Mouse (Mus musculus) frontal cortex, postnatal 36 days (tissue): ENCODE measurements around the gene Lce1a2.

Source experiments
- DNase-seq, 2 experiments: peaks; one replicate each; pipeline ENCODE4 v3.0.0; 2022; ENCODE audit warnings: low spot score in 2 of 2

Gene Lce1a2

GRCm38 (mm10) chr3:92670215-92670614 lies at the start of gene Lce1a2:
TSS of gene Lce1a2 (minus strand) at chr3:92670315.
- no peak for DNase-seq

DNA sequence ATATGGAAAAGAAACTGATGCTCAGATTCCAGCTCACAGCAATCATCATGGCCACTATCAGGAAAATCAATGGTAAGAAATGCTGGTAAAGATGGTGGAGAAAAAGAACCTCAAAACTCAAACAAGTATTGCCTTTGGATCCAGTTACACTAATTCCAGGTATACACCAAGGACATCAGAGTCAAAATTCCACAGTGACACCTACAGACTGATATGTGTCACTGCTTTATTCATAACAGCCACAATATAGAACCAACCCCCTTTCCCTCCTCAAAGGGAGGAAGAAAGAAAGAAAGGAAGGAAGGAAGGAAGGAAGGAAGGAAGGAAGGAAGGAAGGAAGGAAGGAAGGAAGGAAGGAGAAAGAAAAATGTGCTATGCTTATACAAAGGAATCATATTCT lies 45.0 kb upstream of the Lce1a2 start:
- no peak for DNase-seq

DNA sequence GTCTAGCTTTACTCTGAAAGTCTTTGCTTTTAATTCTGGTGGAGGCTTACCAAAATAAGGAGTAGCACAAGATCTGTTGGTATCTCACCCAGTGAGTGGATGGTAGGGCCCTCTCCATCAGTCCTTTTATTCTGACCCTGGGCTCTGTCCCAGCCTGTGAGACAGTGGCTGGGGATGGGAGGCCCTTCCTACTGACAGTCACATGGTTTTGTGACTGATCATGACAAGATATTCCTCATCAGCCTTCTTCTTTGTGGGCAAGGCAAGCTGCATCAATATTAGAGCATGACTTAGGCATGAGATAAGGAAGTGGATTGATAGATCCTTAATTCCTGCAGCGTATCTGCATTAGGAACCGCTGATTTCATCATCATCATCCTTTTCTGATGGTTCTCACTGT lies 38.9 kb upstream of the Lce1a2 start, which contains the start of gene Lce1e:
Gene Lce1e (minus strand): TSS at position 101 of the 400 bp plus-strand sequence.
- no peak for DNase-seq

- DNase-seq = no peak
Measured at GRCm38 (mm10) chr3:92694613-92695012, 24.5 kb upstream of the Lce1a2 start.

DNA sequence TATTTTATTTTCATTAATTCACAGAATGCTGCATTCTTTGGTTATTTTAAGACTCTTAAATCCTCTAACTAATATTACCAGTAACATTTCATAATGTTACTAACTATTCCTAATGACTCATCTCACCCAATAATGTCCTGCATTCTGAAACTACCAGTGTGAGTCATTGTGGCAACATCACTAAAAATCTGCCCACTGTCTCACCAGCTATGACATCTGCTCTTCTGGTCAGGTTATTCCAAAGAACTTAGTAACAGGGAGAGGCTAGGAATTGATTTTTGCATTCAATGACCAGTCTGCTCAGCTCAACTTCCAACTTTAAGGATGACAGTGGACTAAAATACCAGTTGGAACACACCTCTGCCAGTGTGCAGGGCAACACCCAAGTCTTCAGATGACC lies 21.6 kb upstream of the Lce1a2 start:
- no peak for DNase-seq

GRCm38 (mm10) chr3:92689154-92689553 lies 19.0 kb upstream of the Lce1a2 start:
- peak in 1 of 2 experiments; percentile 4 for DNase-seq

GRCm38 (mm10) chr3:92687110-92687509 lies 17.0 kb upstream of the Lce1a2 start, which contains the start of gene Lce1d:
TSS of gene Lce1d (minus strand) at chr3:92687210.
- DNase-seq = no peak

- no peak for DNase-seq
Measured at GRCm38 (mm10) chr3:92678947-92679346, 8.8 kb upstream of the Lce1a2 start, which contains the start of gene Lce1c. TSS of gene Lce1c (plus strand) at chr3:92679247.

DNA sequence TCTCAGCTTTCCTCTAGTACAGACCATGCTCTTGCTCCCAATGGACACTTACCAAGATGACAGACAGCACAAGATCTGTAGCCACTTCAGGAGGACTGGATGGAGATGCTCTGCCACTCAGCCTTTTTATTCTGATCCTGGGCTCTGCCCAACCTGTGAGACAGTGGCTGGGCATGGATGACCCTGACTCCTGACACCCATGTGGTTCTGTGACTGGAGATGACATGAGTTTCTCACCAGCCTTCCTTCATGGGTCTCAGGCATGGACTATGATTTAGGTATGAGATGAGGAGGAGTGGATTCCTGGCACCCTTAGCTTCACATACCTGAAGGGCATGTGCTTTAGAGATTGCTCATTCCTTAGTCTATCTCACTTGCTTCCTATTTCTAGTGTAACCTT lies 13.3 kb downstream of the Lce1a2 start, which contains the start of gene Lce1b:
Gene Lce1b (minus strand): TSS at position 101 of the 400 bp plus-strand sequence.
- DNase-seq = no peak

DNA sequence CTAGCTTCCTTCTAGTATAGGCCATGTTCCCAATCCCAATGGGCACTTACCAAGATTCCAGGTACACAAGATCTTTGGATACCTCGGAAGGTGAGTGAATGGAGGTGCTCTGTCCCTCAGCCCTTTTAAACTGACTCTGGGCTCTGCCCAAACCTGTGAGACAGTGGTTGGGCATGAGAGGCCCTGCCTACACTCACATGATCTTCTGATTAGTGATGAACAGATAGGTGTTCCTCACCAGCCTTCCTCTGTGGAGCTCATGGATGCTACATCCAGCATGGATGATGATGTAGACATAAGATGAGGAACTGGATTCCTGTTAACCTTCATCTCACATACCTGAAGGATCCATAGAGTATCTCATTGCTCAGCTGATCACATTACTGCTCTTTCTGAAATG lies 21.9 kb downstream of the Lce1a2 start, which contains the start of gene Lce1a1:
Gene Lce1a1 (minus strand): TSS at position 101 of the 400 bp plus-strand sequence.
- DNase-seq = no peak

- no peak for DNase-seq
Measured at GRCm38 (mm10) chr3:92639854-92640253, 30.3 kb downstream of the Lce1a2 start.

DNA sequence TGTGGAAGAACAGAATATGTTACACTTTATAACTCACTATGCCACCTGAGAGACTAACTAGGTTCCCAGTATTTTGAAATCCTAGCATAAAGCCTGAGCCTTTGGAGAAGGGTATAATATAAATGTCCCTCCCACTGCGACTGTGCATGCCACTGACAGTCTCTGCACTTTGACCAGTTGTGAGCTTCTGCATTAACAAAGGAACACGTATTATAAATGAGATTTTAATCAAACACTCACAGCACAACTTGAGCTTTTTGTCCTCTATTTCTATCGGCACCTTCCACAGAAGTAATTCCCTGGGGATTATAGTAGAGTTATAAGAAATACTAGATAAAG lies 31.5 kb downstream of the Lce1a2 start:
- DNase-seq = no peak

GRCm38 (mm10) chr3:92637745-92638652 lies 32.1 kb downstream of the Lce1a2 start:
- no peak for DNase-seq

- DNase-seq = no peak
Measured at GRCm38 (mm10) chr3:92621560-92621959, 48.6 kb downstream of the Lce1a2 start, which contains the start of gene Lce6a. TSS of gene Lce6a (minus strand) at chr3:92621660.
